ENCODE assay signal across 25 mouse cellular contexts in the genomic region with DNA sequence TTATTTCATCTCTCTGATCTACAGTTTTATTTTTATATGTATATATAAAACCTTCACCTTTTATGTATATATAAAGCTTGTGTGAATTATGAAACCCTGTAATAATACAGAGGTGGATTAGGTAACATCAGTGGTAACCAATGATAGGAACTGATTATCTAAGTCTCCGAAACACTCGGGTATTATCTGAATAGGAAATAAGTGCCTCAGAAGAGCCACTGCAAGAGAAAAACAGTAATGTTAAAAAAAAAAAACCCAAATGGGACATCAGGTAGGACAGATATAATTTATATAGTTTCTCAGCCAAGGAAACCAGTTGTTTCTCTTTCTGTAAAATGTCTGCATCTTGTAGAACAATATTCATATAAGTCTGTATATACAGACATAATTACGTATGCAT.
"Had no signal": no experiment of that assay in that cellular context is flagged by ENCODE, and none has a peak within 500 bp of the region (broad histone marks: within the 10 kb centered on the region; RNA-seq: fewer than 3 reads in every experiment).

No protein-coding gene starts in this region.

- H3K9me3 ChIP-seq: embryonic facial prominence, embryonic 10.5 days; embryonic facial prominence, embryonic 12.5 days; embryonic facial prominence, embryonic 13.5 days; embryonic facial prominence, embryonic 15.5 days; forebrain, embryonic 10.5 days; forebrain, embryonic 12.5 days; forebrain, embryonic 13.5 days; forebrain, embryonic 15.5 days had no signal

- DNase-seq: cerebellum, adult 9-10 months; cerebellum, adult 9-11 months; cerebellum, postnatal 10 days; cerebellum, postnatal 14 days; cerebellum, postnatal 25 days; cerebellum, postnatal 36 days; embryo, embryonic 11 days; forebrain, postnatal 0 days; gastrocnemius, adult 2 months; gastrocnemius, postnatal 10 days; gastrocnemius, postnatal 14 days; gastrocnemius, postnatal 25 days; gastrocnemius, postnatal 36 days; heart, adult 11 months; heart, adult 18-20 months; heart, adult 2 months had no signal

- H3K36me3 ChIP-seq: embryonic facial prominence, embryonic 10.5 days; embryonic facial prominence, embryonic 12.5 days; embryonic facial prominence, embryonic 13.5 days; embryonic facial prominence, embryonic 15.5 days; forebrain, embryonic 10.5 days; forebrain, embryonic 12.5 days; forebrain, embryonic 15.5 days had no signal

- H3K4me1 ChIP-seq: embryonic facial prominence, embryonic 10.5 days; embryonic facial prominence, embryonic 12.5 days; embryonic facial prominence, embryonic 13.5 days; embryonic facial prominence, embryonic 15.5 days; forebrain, embryonic 10.5 days; forebrain, embryonic 12.5 days; forebrain, embryonic 13.5 days had no signal

- H3K9ac ChIP-seq: embryonic facial prominence, embryonic 12.5 days; embryonic facial prominence, embryonic 13.5 days; embryonic facial prominence, embryonic 15.5 days; forebrain, embryonic 12.5 days; forebrain, embryonic 13.5 days; forebrain, embryonic 15.5 days; forebrain, postnatal 0 days had no signal

- H3K27ac ChIP-seq: embryonic facial prominence, embryonic 10.5 days; embryonic facial prominence, embryonic 12.5 days; embryonic facial prominence, embryonic 13.5 days; embryonic facial prominence, embryonic 15.5 days; forebrain, embryonic 10.5 days; forebrain, embryonic 12.5 days; forebrain, embryonic 13.5 days; forebrain, embryonic 15.5 days; gastrocnemius, adult 2 months; heart, adult 2 months had no signal

- H3K4me3 ChIP-seq: embryonic facial prominence, embryonic 10.5 days; embryonic facial prominence, embryonic 12.5 days; embryonic facial prominence, embryonic 13.5 days; embryonic facial prominence, embryonic 15.5 days; erythroblast, embryonic 14.5 days; forebrain, embryonic 10.5 days; forebrain, embryonic 12.5 days; forebrain, embryonic 13.5 days; forebrain, embryonic 15.5 days; gastrocnemius, adult 2 months; heart, adult 2 months had no signal

- H3K27me3 ChIP-seq: embryonic facial prominence, embryonic 12.5 days; embryonic facial prominence, embryonic 13.5 days; embryonic facial prominence, embryonic 15.5 days; forebrain, embryonic 12.5 days; forebrain, embryonic 13.5 days; forebrain, embryonic 15.5 days had no signal
